Mouse (Mus musculus): ENCODE data around the gene Padi6.

GRCm38 (mm10) chr4:140688044-140688825 lies 54.2 kb downstream of the Padi6 start:
- TF ChIP-seq CTCF (IDR thresholded peaks at IDR 0.05; ENCODE audit: extremely low read depth, insufficient read depth, low read length) (no peak), POLR2A (IDR thresholded peaks at IDR 0.05; ENCODE audit: extremely low read depth, insufficient read depth, low read length) (no peak)
